Mouse (Mus musculus) gastrocnemius, postnatal 14 days (tissue): Measurements from ENCODE around the gene Yif1a. TPM values are rescaled to one million over a fixed set of nuclear protein-coding genes. Genes with fewer than 3 reads are reported as not detected.

Source experiments
- DNase-seq: peaks from one replicate; pipeline ENCODE4 v3.0.0; 2021; ENCODE audit warnings: mixed read lengths
- intact Hi-C: fragments of 180-260 bp; cut with DNase I; formaldehyde crosslinking; loops from one replicate; pipeline ENCODE4 v1.15.1; 2025; ENCODE audit warnings: low total_unique reads
- total RNA-seq, 2 experiments: library from RNA; stranded (reverse); gene quantifications; 2 replicates each; pipeline ENCODE4 v1.2.3; 2021

Yif1a gene
- total RNA-seq, 2 experiments from 2014 or later: 43.8 to 47.3 TPM

GRCm38 (mm10) chr19:5058801-5059771 is 29.3 kb upstream of the Yif1a start:
- intact Hi-C loops: no loop called here
- DNase-seq: no peak

- intact Hi-C loops: no loop called here
These were observed 27.7 kb upstream of the Yif1a start for GRCm38 (mm10) chr19:5060365-5061330.

GRCm38 (mm10) chr19:5062041-5062440 is 26.3 kb upstream of the Yif1a start:
- no peak for DNase-seq
- intact Hi-C loops: no loop called here

More at GRCm38 (mm10) chr19:5060365-5061330, 27.7 kb upstream of the Yif1a start:
- peak; percentile 61 for DNase-seq

GRCm38 (mm10) chr19:5062446-5062845 is 25.9 kb upstream of the Yif1a start:
- DNase-seq: peak; percentile 69
- intact Hi-C loops: no loop called here

GRCm38 (mm10) chr19:5065104-5065503 is 23.2 kb upstream of the Yif1a start:
- peak; percentile 73 for DNase-seq
- intact Hi-C loops: no loop called here

GRCm38 (mm10) chr19:5067040-5067799 is 21.1 kb upstream of the Yif1a start:
- intact Hi-C loops: no loop called here
- DNase-seq: no peak

- peak; percentile 90 for DNase-seq
- intact Hi-C loops: no loop called here
These were observed 20.3 kb upstream of the Yif1a start, which contains the start of gene Cd248 for GRCm38 (mm10) chr19:5067867-5068569. TSS of gene Cd248 (plus strand) at chr19:5068078.

GRCm38 (mm10) chr19:5068570-5069234 is 19.6 kb upstream of the Yif1a start:
- intact Hi-C loops: no loop called here
- DNase-seq: no peak

GRCm38 (mm10) chr19:5069486-5069885 is 18.9 kb upstream of the Yif1a start:
- intact Hi-C loops: no loop called here
- no peak for DNase-seq

GRCm38 (mm10) chr19:5069978-5070377 is 18.4 kb upstream of the Yif1a start:
- no peak for DNase-seq
- intact Hi-C loops: no loop called here

- intact Hi-C loops: no loop called here
- no peak for DNase-seq
These were observed 17.3 kb upstream of the Yif1a start for GRCm38 (mm10) chr19:5071077-5071476.

- DNase-seq: peak; percentile 80
- intact Hi-C loops: no loop called here
These were observed 16.6 kb upstream of the Yif1a start for GRCm38 (mm10) chr19:5071545-5072369.

- intact Hi-C loops: no loop called here
- DNase-seq: no peak
These were observed 15.8 kb upstream of the Yif1a start for GRCm38 (mm10) chr19:5072389-5073019.

GRCm38 (mm10) chr19:5073028-5073427 is 15.3 kb upstream of the Yif1a start:
- intact Hi-C loops: no loop called here
- DNase-seq: peak; percentile 50

GRCm38 (mm10) chr19:5073518-5073917 is 14.8 kb upstream of the Yif1a start:
- intact Hi-C loops: no loop called here
- DNase-seq: no peak

- DNase-seq: no peak
- intact Hi-C loops: no loop called here
These were observed 9.1 kb upstream of the Yif1a start for GRCm38 (mm10) chr19:5079279-5079678.

- intact Hi-C loops: no loop called here
- DNase-seq: no peak
These were observed 6.3 kb upstream of the Yif1a start for GRCm38 (mm10) chr19:5082005-5082404.
